Mouse (Mus musculus): ENCODE results near the gene Odf2l. TPM values are rescaled to one million over a fixed set of nuclear protein-coding genes. Genes with fewer than 3 reads are reported as not detected.

The Odf2l gene
- polyA plus RNA-seq, 1 experiment: 3.9 TPM

DNA sequence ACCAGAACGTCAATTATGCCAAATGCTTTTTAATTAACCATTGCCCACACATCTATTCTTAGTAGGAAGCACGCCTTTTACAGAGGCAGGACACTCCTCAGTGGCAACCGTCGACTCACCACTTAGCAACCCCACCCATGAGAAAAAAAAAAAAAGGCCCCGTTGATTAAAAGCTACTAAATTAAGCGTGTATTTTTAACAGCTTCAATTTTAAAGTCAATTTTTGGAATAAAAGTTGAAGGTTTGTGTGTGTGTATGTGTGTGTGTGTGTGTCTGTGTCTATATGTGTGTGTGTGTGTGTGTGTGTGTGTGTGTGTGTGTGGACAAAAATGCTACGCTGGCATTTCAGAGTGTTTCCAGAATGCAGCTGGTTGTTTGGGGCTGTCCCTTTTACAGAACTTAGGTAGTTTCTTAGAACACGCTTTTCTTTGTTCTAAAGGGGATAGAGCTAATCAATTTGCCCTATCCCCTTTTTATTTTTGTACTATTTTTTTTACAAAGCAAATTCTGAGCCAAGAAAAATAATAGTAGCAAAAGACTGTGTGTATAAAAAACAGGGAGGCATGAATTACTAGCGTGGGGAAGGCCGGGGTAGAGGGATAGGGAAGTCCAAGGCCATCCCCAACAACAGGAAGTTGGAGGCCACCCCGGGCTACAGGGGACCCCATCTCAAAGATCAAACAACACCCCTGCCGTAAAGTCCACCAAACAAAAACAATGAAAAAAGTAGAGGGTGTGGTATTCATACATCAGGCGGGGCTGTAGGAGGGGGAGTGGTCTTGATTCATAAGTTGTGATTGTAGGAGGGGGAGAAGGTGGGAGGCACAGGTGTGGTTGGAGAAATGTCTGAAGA lies 50.7 kb downstream of the Odf2l start:
- Histone ChIP-seq H3K4me2 (ENCODE audit: low read depth) (no peak overlapping the region), H3K4me3 (no peak overlapping the region), H3K27me3 (ENCODE audit: control insufficient read depth, insufficient read depth, insufficient read length) (no peaks in the 10 kb centered on the region), H3ac (ENCODE audit: control insufficient read depth, insufficient read length) (no peak overlapping the region), H3K36me3 (ENCODE audit: control insufficient read depth, insufficient read depth) (no peaks in the 10 kb centered on the region), H3K79me2 (ENCODE audit: control insufficient read depth, insufficient read depth) (no peaks in the 10 kb centered on the region)
- TF ChIP-seq POLR2AphosphoS2 (IDR thresholded peaks at IDR 0.05; ENCODE audit: insufficient read length, low read depth) (no peak), E2F4 (IDR thresholded peaks at IDR 0.05; ENCODE audit: insufficient read depth) (no peak), CEBPB (IDR thresholded peaks at IDR 0.05; ENCODE audit: insufficient read depth, poor library complexity, severe bottlenecking) (no peak), MAX (IDR thresholded peaks at IDR 0.05; ENCODE audit: low read depth) (no peak), USF1 (IDR thresholded peaks at IDR 0.05; ENCODE audit: low read depth) (no peak), REST (IDR thresholded peaks at IDR 0.05; ENCODE audit: insufficient read depth, insufficient read length) (no peak), MYOD1 (IDR thresholded peaks at IDR 0.05; ENCODE audit: control insufficient read depth in 1 of 3, insufficient read length in 2 of 3, low read depth in 2 of 3) (no peak), SRF (IDR thresholded peaks at IDR 0.05; ENCODE audit: control insufficient read depth, insufficient read length, low read depth) (no peak), TCF3 (IDR thresholded peaks at IDR 0.05; ENCODE audit: insufficient read length, low read depth) (no peak), MYOG (IDR thresholded peaks at IDR 0.05; ENCODE audit: control insufficient read depth in 1 of 3, insufficient read depth in 1 of 3, insufficient read length in 2 of 3, low read depth in 2 of 3) (no peak), POLR2A (IDR thresholded peaks at IDR 0.05; ENCODE audit: insufficient read length, low read depth) (no peak), TCF12 (IDR thresholded peaks at IDR 0.05; ENCODE audit: insufficient read depth, poor library complexity, severe bottlenecking) (no peak)

DNA sequence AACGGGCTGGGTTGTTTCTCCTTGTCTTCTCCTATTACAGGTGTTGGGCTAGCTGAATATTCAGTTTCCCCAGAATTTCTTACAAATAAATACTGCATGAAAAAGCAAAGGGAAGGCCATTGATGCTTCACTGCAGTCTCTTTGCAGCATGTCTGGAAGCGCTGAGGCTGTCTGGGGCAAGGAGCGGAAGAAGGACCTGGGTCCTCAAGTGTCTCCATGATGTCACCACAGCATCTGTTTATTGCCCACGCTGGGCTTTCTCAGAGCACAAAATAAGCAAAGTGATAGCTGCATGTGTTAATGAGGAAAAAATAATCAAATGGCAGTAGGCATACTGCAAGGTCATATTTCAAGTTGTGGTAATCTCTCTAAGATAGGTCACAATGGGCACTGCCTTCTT lies 51.6 kb downstream of the Odf2l start:
- no peak for TF ChIP-seq POLR2A (IDR thresholded peaks at IDR 0.05; ENCODE audit: insufficient read length, low read depth)
- no peak for TF ChIP-seq MYOG (IDR thresholded peaks at IDR 0.05; ENCODE audit: control insufficient read depth in 1 of 3, insufficient read depth in 1 of 3, insufficient read length in 2 of 3, low read depth in 2 of 3)
- TF ChIP-seq TCF12 (IDR thresholded peaks at IDR 0.05; ENCODE audit: insufficient read depth, poor library complexity, severe bottlenecking): no peak
- no peak for TF ChIP-seq E2F4 (IDR thresholded peaks at IDR 0.05; ENCODE audit: insufficient read depth)
- no peak for TF ChIP-seq USF1 (IDR thresholded peaks at IDR 0.05; ENCODE audit: low read depth)
- no peak for TF ChIP-seq SRF (IDR thresholded peaks at IDR 0.05; ENCODE audit: control insufficient read depth, insufficient read length, low read depth)
- no peaks in the 10 kb centered on the region for H3K79me2 ChIP-seq (ENCODE audit: control insufficient read depth, insufficient read depth)
- no peak overlapping the region for H3ac ChIP-seq (ENCODE audit: control insufficient read depth, insufficient read length)
- no peaks in the 10 kb centered on the region for H3K27me3 ChIP-seq (ENCODE audit: control insufficient read depth, insufficient read depth, insufficient read length)
- H3K4me3 ChIP-seq: no peak overlapping the region
- no peak overlapping the region for H3K4me2 ChIP-seq (ENCODE audit: low read depth)
- no peaks in the 10 kb centered on the region for H3K36me3 ChIP-seq (ENCODE audit: control insufficient read depth, insufficient read depth)

DNA sequence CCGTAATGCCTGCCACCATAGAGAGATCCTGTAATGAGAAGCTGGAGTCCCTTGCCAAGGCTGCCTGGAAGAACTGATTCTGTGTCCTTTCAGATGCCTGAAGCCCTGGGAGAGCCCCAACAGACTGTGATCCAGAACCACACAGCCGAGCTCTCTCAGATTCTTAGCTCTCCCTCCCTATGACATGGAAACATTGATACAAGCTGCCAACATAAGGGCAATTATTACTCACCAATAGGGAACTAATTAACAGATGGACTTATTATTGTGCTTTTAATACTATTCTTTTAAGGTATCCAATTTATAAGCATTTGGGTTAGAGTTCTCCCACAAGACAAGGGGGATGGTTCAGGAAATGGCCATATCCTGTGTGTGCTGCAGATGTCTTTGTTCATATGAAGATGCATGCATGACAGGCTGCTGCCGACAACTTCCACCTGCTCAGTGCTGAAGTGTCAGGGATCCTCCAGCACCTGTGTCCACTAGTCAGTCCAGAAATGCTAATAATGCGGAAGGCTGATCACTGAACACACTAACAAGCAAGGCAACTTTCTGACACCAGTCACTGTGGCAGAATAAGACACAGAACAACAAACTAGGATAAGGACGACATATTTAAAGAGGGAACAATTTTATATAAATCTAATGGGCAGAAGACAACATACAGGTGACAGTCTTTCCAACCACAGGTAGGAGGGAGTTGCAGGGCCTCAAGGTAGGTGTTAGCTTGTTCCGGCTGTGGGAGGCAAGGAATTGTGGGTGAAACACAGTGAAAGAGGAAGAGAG lies 52.4 kb downstream of the Odf2l start:
- Histone ChIP-seq H3K79me2 (ENCODE audit: control insufficient read depth, insufficient read depth) (no peaks in the 10 kb centered on the region), H3K4me3 (no peak overlapping the region), H3K4me2 (ENCODE audit: low read depth) (no peak overlapping the region), H3K27me3 (ENCODE audit: control insufficient read depth, insufficient read depth, insufficient read length) (no peaks in the 10 kb centered on the region), H3K36me3 (ENCODE audit: control insufficient read depth, insufficient read depth) (no peaks in the 10 kb centered on the region), H3ac (ENCODE audit: control insufficient read depth, insufficient read length) (no peak overlapping the region)
- TF ChIP-seq MYOD1 (IDR thresholded peaks at IDR 0.05; ENCODE audit: control insufficient read depth in 1 of 3, insufficient read length in 2 of 3, low read depth in 2 of 3) (peak in 1 of 3 experiments; percentile 10), TCF3 (IDR thresholded peaks at IDR 0.05; ENCODE audit: insufficient read length, low read depth) (no peak), E2F4 (IDR thresholded peaks at IDR 0.05; ENCODE audit: insufficient read depth) (no peak)

DNA sequence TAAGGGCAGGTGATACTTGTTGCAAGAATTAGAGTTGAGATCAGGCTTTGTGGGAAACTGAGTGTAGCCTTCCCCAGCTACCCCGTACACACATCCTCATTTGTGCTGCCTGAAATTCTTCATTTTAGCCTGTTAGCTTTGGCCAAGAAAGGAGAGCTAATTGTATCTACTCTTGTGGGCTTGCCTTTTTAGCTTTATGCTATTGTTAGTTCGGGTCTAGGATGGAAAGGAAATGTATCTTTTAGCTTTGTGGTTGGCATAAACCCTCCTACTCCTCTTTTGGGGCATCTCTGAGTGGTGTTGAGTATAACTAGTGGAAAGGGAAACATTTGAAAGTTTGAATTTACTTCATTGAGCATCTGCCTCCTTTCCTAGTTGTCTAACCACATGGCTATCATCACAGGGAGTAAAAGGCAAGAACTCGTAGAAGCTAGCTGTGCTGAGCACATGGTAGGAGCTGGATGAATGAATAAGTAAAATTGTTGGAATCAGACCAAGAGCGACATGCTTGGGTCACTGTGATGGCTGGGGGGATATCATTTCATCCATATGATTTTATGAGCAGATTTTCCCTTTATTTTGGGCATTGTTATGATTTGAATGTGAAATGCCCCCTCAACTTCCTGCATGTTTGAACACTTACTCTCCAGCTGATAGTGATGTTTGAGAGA lies 53.1 kb downstream of the Odf2l start:
- H3ac ChIP-seq (ENCODE audit: control insufficient read depth, insufficient read length): no peak overlapping the region
- no peaks in the 10 kb centered on the region for H3K36me3 ChIP-seq (ENCODE audit: control insufficient read depth, insufficient read depth)
- H3K4me3 ChIP-seq: no peak overlapping the region
- H3K27me3 ChIP-seq (ENCODE audit: control insufficient read depth, insufficient read depth, insufficient read length): no peaks in the 10 kb centered on the region
- TF ChIP-seq POLR2A (IDR thresholded peaks at IDR 0.05; ENCODE audit: insufficient read length, low read depth) (no peak), REST (IDR thresholded peaks at IDR 0.05; ENCODE audit: insufficient read depth, insufficient read length) (no peak), TCF12 (IDR thresholded peaks at IDR 0.05; ENCODE audit: insufficient read depth, poor library complexity, severe bottlenecking) (no peak), MAX (IDR thresholded peaks at IDR 0.05; ENCODE audit: low read depth) (no peak), SRF (IDR thresholded peaks at IDR 0.05; ENCODE audit: control insufficient read depth, insufficient read length, low read depth) (no peak), USF1 (IDR thresholded peaks at IDR 0.05; ENCODE audit: low read depth) (no peak), POLR2AphosphoS2 (IDR thresholded peaks at IDR 0.05; ENCODE audit: insufficient read length, low read depth) (no peak), MYOG (IDR thresholded peaks at IDR 0.05; ENCODE audit: control insufficient read depth in 1 of 3, insufficient read depth in 1 of 3, insufficient read length in 2 of 3, low read depth in 2 of 3) (no peak), CEBPB (IDR thresholded peaks at IDR 0.05; ENCODE audit: insufficient read depth, poor library complexity, severe bottlenecking) (no peak), MYOD1 (IDR thresholded peaks at IDR 0.05; ENCODE audit: control insufficient read depth in 1 of 3, insufficient read length in 2 of 3, low read depth in 2 of 3) (no peak), TCF3 (IDR thresholded peaks at IDR 0.05; ENCODE audit: insufficient read length, low read depth) (no peak)
- H3K4me2 ChIP-seq (ENCODE audit: low read depth): no peak overlapping the region
- H3K79me2 ChIP-seq (ENCODE audit: control insufficient read depth, insufficient read depth): no peaks in the 10 kb centered on the region

Measured in myocyte (in vitro differentiated cells).